Mouse (Mus musculus) lung, adult 2 months (tissue): ENCODE measurements around the gene Fbxw11.

Source experiments
- CTCF ChIP-seq: fragments of 200-500 bp; IDR thresholded peaks from 2 replicates; pipeline ENCODE4 v1.5.1; 2011; ENCODE audit warnings: mild to moderate bottlenecking, low read length, control low read depth; ENCODE audit not compliant: insufficient read depth
- POLR2A ChIP-seq: fragments of 200-500 bp; IDR thresholded peaks from 2 replicates; pipeline ENCODE4 v1.6.1; 2011; ENCODE audit warnings: low read depth, mild to moderate bottlenecking, control low read depth, low read length, borderline replicate concordance; ENCODE audit errors: extremely low read depth

GRCm38 (mm10) chr11:32601528-32602323, 40.8 kb upstream of the Fbxw11 start:
- TF ChIP-seq CTCF (no peak), POLR2A (no peak)
